Mouse (Mus musculus) cortical plate, adult 2 months (tissue): Measurements from ENCODE around the gene Gpr180.

Experiments
- CTCF ChIP-seq: fragments of 200-500 bp; IDR thresholded peaks from 2 replicates; pipeline ENCODE4 v1.5.1; 2011; ENCODE audit warnings: mild to moderate bottlenecking, control low read depth, low read length; ENCODE audit not compliant: insufficient read depth; ENCODE audit errors: extremely low read depth
- POLR2A ChIP-seq: fragments of 200-500 bp; IDR thresholded peaks from 2 replicates; pipeline ENCODE4 v1.6.1; 2011; ENCODE audit warnings: mild to moderate bottlenecking, low read length, control low read depth; ENCODE audit not compliant: insufficient read depth; ENCODE audit errors: extremely low read depth

GRCm38 (mm10) chr14:118137487-118137886 is 529 bp downstream of the Gpr180 start:
- TF ChIP-seq CTCF (no peak), POLR2A (no peak)
